Mouse (Mus musculus): ENCODE results near the gene Myd88.
"Not testable (repeated sequence)": the region's sequence is repeated elsewhere in the genome, so short reads cannot be mapped to it uniquely, and the experiment has no call there.

The Myd88 gene

GRCm38 (mm10) chr9:119340909-119341816 is at the start of gene Myd88:
Gene Myd88, minus strand, starts transcription at chr9:119341411.
- peak; percentile 91 to 95 for DNase-seq

- DNase-seq = no peak
Measured at GRCm38 (mm10) chr9:119390214-119390613, 49.0 kb upstream of the Myd88 start.

- no peak for DNase-seq
Measured at GRCm38 (mm10) chr9:119388956-119389355, 47.7 kb upstream of the Myd88 start.

- DNase-seq = no peak
Measured at GRCm38 (mm10) chr9:119382603-119383002, 41.4 kb upstream of the Myd88 start.

- DNase-seq = no peak
Measured at GRCm38 (mm10) chr9:119378231-119378630, 37.0 kb upstream of the Myd88 start.

GRCm38 (mm10) chr9:119375556-119375955 is 34.3 kb upstream of the Myd88 start:
- DNase-seq = no peak

GRCm38 (mm10) chr9:119375008-119375407 is 33.8 kb upstream of the Myd88 start:
- DNase-seq = no peak

GRCm38 (mm10) chr9:119371251-119371650 is 30.0 kb upstream of the Myd88 start:
- no peak for DNase-seq

- DNase-seq = not testable (repeated sequence)
Measured at GRCm38 (mm10) chr9:119370770-119371169, 29.6 kb upstream of the Myd88 start.

GRCm38 (mm10) chr9:119368367-119368766 is 27.2 kb upstream of the Myd88 start:
- no peak for DNase-seq

GRCm38 (mm10) chr9:119365284-119365683 is 24.1 kb upstream of the Myd88 start, which contains the start of gene Slc22a14:
Gene Slc22a14, minus strand, starts transcription at chr9:119365553.
- DNase-seq = no peak

- DNase-seq = no peak
Measured at GRCm38 (mm10) chr9:119363229-119363628, 22.0 kb upstream of the Myd88 start.

GRCm38 (mm10) chr9:119361416-119361815 is 20.2 kb upstream of the Myd88 start:
- DNase-seq = no peak

- no peak for DNase-seq
Measured at GRCm38 (mm10) chr9:119358058-119358429, 16.8 kb upstream of the Myd88 start.

GRCm38 (mm10) chr9:119357331-119358057 is 16.3 kb upstream of the Myd88 start, which contains the start of gene Xylb:
Gene Xylb, plus strand, starts transcription at chr9:119357381.
- DNase-seq = peak; percentile 89 to 91

- no peak for DNase-seq
Measured at GRCm38 (mm10) chr9:119355943-119356342, 14.7 kb upstream of the Myd88 start.

- DNase-seq = no peak
Measured at GRCm38 (mm10) chr9:119353926-119354325, 12.7 kb upstream of the Myd88 start.

GRCm38 (mm10) chr9:119352060-119352459 is 10.8 kb upstream of the Myd88 start:
- DNase-seq = peak; percentile 70 to 73

- DNase-seq = no peak
Measured at GRCm38 (mm10) chr9:119350947-119351705, 9.9 kb upstream of the Myd88 start.

- no peak for DNase-seq
Measured at GRCm38 (mm10) chr9:119350531-119350930, 9.3 kb upstream of the Myd88 start.

- DNase-seq = no peak
Measured at GRCm38 (mm10) chr9:119346376-119346775, 5.2 kb upstream of the Myd88 start.

GRCm38 (mm10) chr9:119342728-119343127 is 1.5 kb upstream of the Myd88 start:
- DNase-seq = no peak

GRCm38 (mm10) chr9:119340212-119340580 is 1.0 kb downstream of the Myd88 start:
- DNase-seq = no peak
